Mouse (Mus musculus): ENCODE measurements at regions not wholly inside any gene's neighbourhood (a gene's known extent, or its start where the extent isn't known, plus 50 kb on each side); places are given as distances from the start of the nearest gene placed in this dataset.

GRCm38 (mm10) chr5:95864252-95864651 lies 88.5 kb downstream of the E330014E10Rik start:
- intact Hi-C loops (cut with DNase I) = no loop called here

DNA sequence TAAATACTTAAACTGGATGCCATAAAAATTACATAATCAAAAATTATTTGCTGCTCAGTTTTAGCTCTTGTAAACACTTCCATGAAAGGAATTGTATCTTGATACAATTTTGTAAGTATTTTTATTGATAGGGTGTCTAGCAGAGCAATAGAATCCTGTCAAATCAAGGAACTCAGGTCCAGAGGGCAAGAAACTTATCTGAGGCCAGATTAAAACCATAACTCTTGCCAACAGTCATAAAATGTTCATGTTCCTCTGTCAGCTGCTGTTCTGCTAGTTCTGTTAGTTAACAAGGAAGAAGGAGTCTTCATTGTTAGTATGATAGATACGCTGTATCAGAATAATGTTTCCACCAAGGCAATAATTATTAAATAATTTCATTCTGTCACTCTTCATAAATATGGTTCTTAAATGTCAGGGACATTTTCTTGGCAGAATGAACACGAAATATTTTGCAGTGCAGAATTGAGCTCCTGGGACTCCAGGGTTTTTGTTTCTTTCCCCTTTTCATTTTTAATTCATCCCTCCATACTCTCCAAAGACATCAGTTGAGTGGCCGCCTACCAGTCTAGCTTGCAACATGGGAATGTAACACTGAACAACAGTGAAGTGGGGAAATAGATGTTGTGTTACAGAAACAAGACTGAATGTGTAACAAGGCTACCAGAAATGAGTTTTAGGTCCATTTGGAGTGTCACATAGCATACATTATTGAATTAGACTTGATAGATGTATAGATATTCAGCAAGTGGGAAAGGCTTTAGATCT lies 89.1 kb downstream of the E330014E10Rik start:
- intact Hi-C loops (cut with DNase I) = no loop called here

DNA sequence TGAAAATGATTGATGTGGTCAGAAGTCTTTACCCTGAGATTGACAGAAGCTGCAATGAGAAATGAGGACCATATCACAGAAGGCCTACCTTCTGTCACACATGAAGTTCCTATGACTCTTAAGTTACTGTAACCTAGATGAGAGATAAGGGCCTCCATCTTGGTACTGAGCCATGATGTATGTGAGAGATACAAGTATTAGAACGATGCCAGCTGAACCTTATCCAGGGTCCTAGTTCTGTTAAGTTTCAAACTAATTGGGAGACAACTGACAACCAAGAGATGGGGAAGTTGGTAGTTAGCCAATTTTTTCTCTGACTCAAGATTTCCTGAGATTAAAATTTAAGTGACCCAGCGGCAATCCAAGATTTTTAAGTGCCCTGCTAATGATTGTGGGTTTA lies 89.7 kb downstream of the E330014E10Rik start:
- intact Hi-C loops (cut with DNase I) = no loop called here

DNA sequence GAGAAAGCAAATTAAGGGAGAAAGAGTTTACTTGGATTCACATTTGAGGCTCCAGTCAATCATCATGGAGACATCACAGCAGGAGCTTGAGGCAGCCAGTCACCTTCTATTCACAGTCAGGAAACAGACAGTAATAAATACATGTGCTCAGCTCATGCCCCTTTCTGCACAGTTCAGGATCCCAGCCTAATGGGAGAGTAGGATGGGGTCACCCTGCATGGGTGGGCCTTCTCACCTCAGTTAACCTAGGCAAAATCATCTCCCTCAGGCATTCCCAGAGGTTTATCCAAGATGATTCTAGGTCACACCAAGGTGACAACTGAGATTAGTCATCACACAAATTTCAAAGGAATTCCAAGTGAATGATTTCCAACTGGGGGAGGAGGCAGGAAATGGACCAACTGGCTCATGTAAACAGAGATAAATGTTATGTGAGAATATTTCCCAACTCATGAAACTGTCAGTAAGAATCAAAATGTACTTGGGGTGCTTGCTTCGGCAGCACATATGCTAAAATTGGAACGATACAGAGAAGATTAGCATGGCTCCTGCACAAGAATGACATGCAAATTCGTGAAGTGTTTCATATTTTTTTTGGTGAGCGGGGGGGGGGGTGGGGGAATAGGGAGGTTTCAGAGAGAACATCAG lies 89.8 kb upstream of the Cxcl13 start:
- intact Hi-C loops (cut with DNase I) = no loop called here

DNA sequence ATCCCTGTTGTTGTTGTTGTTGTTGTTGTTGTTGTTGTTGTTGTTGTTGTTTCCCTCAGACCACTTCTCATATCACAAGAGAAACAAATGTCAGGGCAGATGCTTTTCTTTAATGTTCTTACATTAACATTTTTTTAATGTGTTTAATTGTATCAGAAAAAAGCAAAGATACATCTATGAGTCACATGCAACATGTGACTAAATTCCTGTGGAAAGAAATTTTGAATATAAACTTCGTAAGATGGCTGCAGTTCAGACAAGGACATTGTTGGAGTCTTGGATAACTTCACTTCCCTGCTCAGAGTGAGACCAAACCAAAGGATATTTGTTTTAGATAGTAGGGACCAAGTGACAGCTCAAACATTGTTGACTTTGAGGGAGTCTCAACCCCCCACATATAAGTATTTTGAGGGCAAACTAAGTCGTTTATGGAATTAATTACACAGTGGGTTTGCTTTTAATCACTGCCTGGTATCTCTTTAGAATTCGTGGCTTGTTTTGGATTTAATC lies 86.4 kb upstream of the Cxcl13 start:
- intact Hi-C loops (cut with DNase I) = no loop called here

DNA sequence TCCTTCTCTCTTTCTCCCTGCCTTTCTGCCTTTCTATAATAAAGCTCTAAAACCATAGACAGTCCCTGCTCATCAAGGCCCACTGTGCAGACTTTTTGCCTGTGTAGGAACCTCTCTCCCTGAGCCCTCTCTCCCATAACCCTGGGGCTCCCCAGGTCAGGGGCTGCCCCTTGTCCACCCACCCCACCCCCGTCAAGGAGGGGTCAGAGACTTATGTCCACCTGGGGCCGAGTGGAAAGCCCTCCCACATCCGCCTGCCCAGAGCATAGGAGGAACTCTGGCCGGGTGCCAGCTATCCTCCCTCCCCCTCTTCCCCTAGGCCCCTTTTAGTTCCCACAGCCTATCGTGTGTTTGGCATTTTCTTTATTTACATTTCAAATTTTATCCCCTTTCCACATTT lies 81.8 kb upstream of the Cxcl13 start:
- intact Hi-C loops (cut with DNase I) = no loop called here

DNA sequence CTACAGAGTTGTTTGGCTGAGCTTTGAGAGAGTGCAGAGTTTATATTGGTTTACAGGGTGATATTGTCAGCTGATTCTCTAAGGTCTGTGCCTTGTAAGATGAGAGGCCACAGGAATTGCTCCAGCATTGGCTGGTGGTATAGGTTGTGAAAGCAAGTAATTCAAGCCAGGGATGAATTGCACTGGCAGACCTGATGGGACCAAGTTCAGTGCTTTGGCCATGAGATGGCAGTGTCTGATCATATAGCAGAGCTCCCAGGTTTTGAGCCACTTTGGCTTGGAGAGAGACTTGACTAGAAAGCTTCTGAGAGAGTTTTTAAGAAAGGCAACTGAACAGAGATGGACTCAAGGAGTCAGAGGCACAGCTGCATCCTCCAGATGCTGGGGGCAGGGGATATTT lies 75.8 kb upstream of the Cxcl13 start:
- intact Hi-C loops (cut with DNase I) = loop anchor here (5.0 to 10.0 kb wide), 3 partner anchors 71 to 154 kb away; no protein-coding TSS in a partner anchor
